In the genomic region with DNA sequence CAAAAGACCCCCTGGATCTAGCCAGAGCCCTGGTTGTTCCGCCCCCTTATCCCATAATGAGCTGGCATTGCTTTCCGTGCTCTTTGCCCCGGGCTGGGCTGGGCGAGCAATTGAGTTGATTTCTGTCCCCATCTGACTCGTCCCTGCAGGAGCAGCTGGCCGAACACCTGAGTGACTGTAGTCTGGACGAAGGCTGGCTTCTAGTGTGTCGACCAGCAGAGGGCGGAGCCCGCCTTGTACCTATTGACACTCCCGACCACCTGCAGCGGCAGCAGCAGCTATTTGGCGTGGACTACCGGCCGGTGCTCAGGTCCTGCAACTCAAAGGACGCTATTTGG, we compare ENCODE assay signal across 8 mouse cellular contexts. TPM values are rescaled to one million over a fixed set of nuclear protein-coding genes. Genes with fewer than 3 reads are reported as not detected.
DNase-seq lines count a peak whose midpoint lies in the region; ATAC-seq lines count a peak whose summit lies in the region.

No protein-coding gene starts in this region.

- H3K9ac ChIP-seq in heart, embryonic 13.5 days: peak overlapping the region; percentile 93

- ATAC-seq in heart, embryonic 13.5 days (ENCODE audit: extremely low read depth, insufficient number of reproducible peaks, low FRiP score, low TSS enrichment): no peak
- ATAC-seq in inflammation-experienced regulatory T-cells, adult 6 months: no peak

- peaks cover 40% of the 10 kb centered on the region for H3K36me3 ChIP-seq in heart, embryonic 13.5 days

- H3K27me3 ChIP-seq in heart, embryonic 13.5 days (replicated peaks): peaks cover 8% of the 10 kb centered on the region; the same call in 1 of the 2 replicates

- peak overlapping the region; percentile 75 for H3K27ac ChIP-seq in heart, embryonic 13.5 days (replicated peaks)

- under 1% methylated on average over 16 of the region's 16 CpGs for WGBS in heart, embryonic 13.5 days

- H3K4me1 ChIP-seq in heart, embryonic 13.5 days: peaks cover 30% of the 10 kb centered on the region

- H3K4me3 ChIP-seq in heart, embryonic 13.5 days: peak overlapping the region; percentile 90

- H3K9me3 ChIP-seq in heart, embryonic 13.5 days: no peaks in the 10 kb centered on the region

- DNase-seq in right cerebral cortex, postnatal 14 days: peak; percentile 46
- no peak for DNase-seq in right cerebral cortex, postnatal 36 days (ENCODE audit: low spot score in 2 of 2)
- DNase-seq in embryo, embryonic 10.5 days (ENCODE audit: low spot score): peak; percentile 64
- DNase-seq in kidney, postnatal 14 days: peak; percentile 86
- DNase-seq in lung, postnatal 4 days: peak; percentile 62 to 74
- peak; percentile 34 to 50 for DNase-seq in spleen, adult 18-20 months

- H3K4me2 ChIP-seq in heart, embryonic 13.5 days: peak overlapping the region; percentile 94

RNA-seq across cellular contexts. Expression of a gene that starts 0.7 kb away (rescaled TPM):
- 5.1 and 6.0 TPM in 2 replicates for polyA plus RNA-seq in heart, embryonic 13.5 days (2015; fragmentation: Nextera tagmentation; extraction: Ambion mirVana)
- 1 to 10 TPM; 5.4 to 9.3 (median 7.2) TPM for polyA plus RNA-seq in inflammation-experienced regulatory T-cells, adult 6 months (2017; shearing (Covaris generic))

RNA-seq across cellular contexts. Expression of a gene that starts 1.6 kb away (rescaled TPM):
- 88.9 and 99.1 TPM in 2 replicates for polyA plus RNA-seq in heart, embryonic 13.5 days (2015; fragmentation: Nextera tagmentation; extraction: Ambion mirVana)
- 10 to 100 TPM; 66.2 to 80.0 (median 77.7) TPM for polyA plus RNA-seq in inflammation-experienced regulatory T-cells, adult 6 months (2017; shearing (Covaris generic))

RNA-seq across cellular contexts. Expression of a gene that starts 23.4 kb away (rescaled TPM):
- 25.4 and 25.5 TPM in 2 replicates for polyA plus RNA-seq in heart, embryonic 13.5 days (2015; fragmentation: Nextera tagmentation; extraction: Ambion mirVana)
- 10 to 100 TPM; 26.8 to 42.3 (median 40.3) TPM for polyA plus RNA-seq in inflammation-experienced regulatory T-cells, adult 6 months (2017; shearing (Covaris generic))

Comparison
In these comparisons a context has a peak if more than half of its experiments do, and no peak if none do; other contexts are left out.
1. DNase-seq: peak in right cerebral cortex, postnatal 14 days (single experiment), embryo, embryonic 10.5 days (single experiment), kidney, postnatal 14 days (single experiment), lung, postnatal 4 days (2 of 2) and spleen, adult 18-20 months (2 of 2); none in right cerebral cortex, postnatal 36 days (0 of 2).